Mouse (Mus musculus): Measurements from ENCODE around the gene Gm44511. TPM values are rescaled to one million over a fixed set of nuclear protein-coding genes. Genes with fewer than 3 reads are reported as not detected.
"Not testable (repeated sequence)": the region's sequence is repeated elsewhere in the genome, so short reads cannot be mapped to it uniquely, and the experiment has no call there.

The Gm44511 gene
- polyA plus RNA-seq, 1 experiment: not detected

DNA sequence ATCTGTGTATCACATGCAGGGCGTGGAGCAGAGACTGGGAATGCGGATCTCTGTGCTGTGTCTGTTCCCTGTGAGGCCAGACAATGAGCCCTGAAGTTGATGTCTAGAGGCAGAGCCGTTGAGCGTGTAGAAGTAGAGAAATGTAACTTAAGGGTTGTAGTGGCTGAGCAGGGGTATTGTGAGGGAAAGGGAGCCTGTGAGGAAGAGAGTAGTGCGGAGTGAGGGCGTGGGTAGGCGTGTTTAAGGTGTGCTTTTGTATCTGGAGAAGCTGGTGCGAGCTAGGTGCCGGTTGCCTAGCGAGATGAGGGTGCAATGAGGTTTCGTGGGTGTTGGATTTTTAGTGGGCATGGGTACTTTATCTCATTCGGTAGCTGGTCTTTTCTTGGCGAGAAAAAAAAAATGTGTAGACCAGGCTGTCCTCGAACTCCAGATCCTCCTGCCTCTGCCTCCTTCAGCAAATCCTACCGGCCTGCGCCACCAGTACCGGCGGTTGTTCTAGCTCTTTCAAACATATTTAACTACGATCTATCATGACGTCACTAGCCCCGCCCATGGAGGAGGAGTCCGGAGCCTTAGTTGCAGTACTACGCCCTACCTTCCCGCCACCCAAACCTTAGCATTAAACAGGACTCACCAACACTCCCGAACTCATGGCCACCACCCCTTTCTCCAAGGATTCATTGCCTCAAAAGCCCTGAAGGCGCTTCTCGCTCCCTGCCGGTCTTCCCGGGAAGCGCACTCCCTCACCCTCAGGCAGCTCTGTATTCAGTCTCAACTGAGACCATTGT is 62.2 kb downstream of the Gm44511 start:
- DNase-seq (ENCODE audit: extremely low spot score in 1 of 2, low spot score in 1 of 2): peak; percentile 98 to 99

DNA sequence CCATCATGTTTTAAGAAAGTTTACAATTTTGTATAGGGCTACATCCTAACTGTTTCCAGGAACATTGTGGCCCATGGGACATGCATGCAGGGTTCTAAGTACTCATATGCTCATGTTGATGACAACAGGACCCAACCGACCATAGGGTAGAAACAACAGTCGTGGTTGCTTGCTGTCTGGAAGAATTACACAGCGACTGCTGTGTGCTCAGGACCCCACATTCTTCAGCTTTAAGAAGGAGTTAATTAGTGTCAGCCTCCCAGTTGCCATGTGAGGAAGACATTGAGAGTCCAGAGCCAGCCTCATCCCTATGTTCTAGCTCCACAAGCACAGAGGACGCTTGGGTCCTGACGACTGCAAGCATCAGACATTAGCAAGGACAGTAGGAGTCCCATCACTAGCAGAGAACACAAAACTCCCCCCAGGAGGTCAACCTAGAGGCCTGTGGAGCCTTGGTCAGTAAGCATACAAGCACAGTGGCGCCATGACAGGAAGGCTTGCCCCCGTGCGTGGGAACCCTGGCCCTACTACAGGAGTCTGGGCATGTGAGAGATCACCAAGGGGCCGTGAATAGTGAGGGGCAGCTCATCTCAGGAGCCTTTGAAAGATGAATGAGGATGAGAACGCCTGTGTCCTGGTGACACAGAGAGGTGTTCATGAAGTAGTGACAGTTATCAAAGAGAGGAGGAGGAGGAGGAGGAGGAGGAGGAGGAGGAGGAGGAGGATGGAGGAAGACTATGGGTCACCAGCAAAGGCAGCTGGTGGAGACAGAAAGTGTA is 63.0 kb downstream of the Gm44511 start:
- not testable (repeated sequence) for DNase-seq (ENCODE audit: extremely low spot score in 1 of 2, low spot score in 1 of 2)

DNA sequence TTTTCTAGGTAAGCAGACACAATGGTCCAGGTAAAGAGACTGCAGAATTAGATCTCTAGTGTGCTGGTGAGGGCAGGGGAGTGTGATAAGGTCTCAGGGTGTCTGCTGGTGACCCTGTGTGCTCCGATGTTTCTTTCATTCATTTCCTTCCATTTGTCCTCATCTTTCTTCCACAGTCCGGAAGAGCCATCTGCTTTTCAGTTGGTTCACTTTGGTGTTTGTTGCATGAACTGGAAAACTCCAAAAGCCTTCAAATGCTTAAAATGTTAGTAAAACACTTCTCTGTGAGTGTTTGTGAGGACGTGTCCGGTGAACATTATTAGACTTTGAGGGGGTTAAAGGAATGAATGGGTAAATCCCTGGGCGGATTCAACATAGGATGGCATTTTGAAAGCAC is 65.0 kb downstream of the Gm44511 start:
- DNase-seq (ENCODE audit: extremely low spot score in 1 of 2, low spot score in 1 of 2): no peak

DNA sequence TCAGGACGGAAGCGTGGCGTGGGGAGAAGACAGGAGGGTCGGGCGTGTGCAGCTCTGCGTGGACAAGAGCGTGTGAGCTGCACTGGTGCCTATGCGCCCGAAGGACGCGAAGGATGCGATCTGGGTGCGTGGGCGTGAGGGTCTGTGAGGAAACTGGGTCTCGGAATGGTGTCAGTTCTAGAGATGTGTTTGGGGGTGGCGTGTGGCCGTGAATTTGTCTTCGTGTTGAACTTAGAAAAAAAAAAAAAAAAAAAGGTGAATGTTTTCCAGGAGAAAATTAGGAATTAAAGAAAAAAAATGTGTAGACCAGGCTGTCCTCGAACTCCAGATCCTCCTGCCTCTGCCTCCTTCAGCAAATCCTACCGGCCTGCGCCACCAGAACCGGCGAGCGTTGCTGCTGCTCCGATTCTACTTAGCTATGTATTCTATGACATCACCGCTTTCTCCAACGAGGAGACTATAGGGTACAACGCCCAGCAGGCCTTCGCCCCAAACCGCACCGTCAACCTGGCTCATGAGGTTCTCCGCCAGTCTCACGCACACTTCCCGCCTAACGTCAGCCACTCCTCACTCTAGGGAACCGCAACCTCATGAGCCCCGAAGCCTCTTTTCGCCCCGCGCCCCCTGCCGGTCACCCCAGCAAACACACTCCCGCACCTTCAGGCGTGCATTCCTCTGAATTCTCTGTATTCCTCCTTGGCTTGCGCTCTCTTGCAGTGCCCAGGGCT is 65.5 kb downstream of the Gm44511 start:
- peak; percentile 87 to 96 for DNase-seq (ENCODE audit: extremely low spot score in 1 of 2, low spot score in 1 of 2)

DNA sequence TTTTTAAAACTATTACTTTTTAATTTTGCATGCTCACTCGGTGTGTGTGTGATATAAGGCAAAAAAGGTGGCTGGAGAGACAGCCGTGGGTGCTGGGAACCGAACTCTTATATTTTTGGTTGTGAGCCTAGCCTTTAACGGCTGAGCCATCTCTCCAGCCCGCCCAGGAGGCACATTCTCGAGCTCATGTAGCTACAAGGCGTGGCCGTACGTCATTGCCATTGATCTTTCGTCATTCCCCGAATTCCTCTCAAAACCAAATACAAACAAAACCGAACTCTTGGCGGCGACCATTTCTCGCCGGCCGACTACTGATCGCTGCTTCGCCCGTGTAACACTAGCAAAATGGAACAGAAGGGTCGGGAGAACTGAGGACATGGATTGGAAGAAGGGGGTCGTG is 66.1 kb downstream of the Gm44511 start:
- peak; percentile 88 to 98 for DNase-seq (ENCODE audit: extremely low spot score in 1 of 2, low spot score in 1 of 2)

DNA sequence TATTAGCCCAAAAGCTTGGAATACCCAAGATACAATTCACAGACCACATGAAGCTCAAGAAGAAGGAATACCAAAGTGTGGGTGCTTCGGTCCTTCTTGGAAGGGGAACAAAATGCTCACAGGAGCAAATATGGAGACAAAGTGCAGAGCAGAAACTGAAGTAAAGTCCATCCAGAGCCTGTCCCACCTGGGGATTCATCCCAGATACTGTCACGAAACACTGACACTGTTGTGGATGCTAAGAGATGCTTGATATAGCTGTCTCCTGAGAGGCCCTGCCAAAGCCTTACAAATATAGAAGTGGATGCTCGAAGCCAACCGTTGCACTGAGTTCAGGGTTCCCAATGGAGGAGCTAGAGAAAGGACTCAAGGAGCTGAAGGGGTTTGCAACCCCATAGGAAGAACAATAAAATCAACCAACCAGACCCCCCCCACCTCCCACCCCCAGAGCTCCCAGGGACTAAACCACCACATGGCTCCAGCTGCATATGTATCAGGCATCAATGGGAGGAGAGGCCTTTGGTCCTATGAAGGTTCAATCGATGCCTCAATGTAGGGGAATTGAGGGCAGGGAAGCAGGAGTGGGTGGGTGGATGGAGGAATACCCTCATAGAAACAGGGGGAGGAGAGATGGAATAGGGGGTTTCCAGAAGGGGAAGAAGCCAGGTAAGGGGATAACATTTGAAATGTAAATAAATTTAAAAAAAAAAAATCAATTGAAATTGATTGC is 66.7 kb downstream of the Gm44511 start:
- DNase-seq (ENCODE audit: extremely low spot score in 1 of 2, low spot score in 1 of 2): no peak

DNA sequence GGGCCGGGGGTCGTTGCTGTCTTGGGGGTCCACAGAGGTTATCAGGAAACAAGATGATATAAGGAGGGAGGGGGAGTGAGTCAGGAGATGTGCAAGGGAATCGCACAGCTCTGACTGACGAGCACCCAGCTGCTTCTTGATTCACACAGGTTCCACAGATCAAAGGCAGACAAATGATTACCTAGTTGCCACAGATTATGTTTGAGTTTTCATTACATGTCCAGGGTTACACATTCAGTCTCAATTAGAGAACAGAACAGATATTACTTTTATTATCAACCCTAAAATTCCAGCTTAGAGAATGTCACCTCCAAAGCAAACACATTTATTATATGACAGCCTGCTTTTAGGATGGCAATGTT is 70.7 kb downstream of the Gm44511 start:
- not testable (repeated sequence) for DNase-seq (ENCODE audit: extremely low spot score in 1 of 2, low spot score in 1 of 2)

DNA sequence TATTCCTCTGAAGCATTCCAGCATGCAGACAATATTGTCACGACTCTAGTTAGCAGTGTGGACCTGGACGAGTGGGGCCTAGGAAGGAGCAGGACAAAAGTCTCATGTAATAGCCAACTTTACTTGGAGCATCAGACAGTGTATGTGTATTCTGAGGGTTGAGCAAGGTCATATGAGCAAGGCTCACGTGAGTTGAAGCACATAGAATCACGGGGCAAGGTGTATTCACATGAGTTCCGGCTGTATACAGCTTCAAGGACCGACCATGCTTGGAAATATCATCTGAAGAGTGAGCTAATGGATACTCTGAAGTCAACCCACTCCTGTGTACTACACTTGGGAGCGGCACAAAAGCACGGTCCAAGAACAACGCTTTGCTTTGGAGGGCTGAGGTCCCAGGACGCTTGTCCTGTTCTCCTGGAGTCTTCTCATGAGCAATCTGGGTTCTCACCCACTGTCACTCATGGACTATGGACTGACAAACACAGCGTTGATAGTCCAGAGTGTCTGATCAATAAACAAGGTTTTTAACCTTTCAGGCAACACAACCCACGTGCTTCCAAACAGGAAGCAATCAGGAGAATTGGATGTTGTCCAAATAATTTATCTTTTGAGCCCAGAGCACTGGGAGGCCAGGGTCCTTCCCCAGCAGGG is 71.2 kb downstream of the Gm44511 start:
- DNase-seq (ENCODE audit: extremely low spot score in 1 of 2, low spot score in 1 of 2): not testable (repeated sequence)

DNA sequence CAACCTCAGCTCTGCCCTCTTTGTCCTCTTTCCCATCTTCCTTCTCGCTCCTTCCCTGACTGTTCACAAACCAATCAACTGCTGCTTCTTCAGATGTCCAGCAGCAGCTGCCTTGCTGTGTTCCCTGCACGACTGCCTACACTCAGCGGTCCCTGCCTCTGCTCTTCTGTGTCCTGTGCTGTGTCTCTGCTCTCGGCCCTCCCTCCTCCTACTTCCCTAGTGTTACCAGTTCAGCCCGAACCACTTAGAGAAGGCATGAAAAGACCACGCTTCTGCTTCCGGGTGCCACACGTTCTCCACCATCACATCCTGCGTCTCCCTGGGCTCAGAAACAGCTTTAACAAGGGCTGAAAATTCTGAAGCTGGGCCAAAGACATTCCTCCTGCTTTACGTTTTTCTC is 71.8 kb downstream of the Gm44511 start:
- DNase-seq (ENCODE audit: extremely low spot score in 1 of 2, low spot score in 1 of 2): peak in 1 of 2 experiments; percentile 39

DNA sequence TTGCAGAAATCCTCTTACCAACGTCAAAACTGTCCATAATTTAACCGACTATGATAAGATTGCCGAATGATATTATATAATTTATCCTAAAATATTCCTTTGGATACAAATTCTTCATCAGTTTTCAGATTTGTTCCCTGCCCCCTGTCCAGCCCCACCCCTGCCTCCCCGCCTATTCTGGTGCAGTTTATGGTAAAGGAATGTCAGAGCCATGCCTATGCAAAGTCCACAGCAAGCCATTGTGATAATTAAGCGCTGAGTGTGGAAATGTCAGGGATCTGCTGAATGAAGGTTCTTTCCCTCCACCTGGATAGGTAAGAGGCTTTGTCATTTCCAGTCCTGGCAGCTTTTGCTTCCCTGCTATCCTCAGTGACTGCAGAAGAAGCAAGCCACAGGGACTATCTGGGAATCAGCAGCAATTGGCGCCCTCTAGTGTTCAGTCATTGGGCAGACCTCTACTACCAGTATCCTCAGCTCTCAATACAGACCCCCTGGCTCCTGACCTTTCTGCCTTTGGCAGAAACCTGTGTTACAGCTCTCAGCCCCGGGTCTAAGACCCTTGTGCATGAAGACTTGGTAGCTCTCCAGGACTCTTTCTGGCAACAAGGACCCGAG is 72.4 kb downstream of the Gm44511 start:
- peak; percentile 82 to 97 for DNase-seq (ENCODE audit: extremely low spot score in 1 of 2, low spot score in 1 of 2)

DNA sequence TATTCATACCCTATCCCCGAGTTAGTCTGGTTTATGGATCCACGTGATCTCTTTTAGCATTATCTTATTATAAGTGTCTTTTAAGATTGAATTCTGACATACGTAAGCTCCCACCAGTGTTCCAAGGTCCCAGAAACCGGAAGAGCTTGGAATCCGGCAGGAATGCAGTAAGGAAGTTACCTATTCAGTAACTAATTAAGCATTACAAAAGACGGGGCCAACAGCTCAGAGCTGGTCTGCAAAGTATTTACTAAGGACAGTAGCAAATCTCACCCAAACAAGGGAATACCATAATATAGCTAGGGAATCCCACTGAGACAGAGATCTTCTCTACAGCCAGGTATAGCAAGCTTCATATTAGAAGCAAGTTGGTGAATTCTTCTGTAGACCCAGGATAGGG is 79.1 kb downstream of the Gm44511 start:
- not testable (repeated sequence) for DNase-seq (ENCODE audit: extremely low spot score in 1 of 2, low spot score in 1 of 2)

DNA sequence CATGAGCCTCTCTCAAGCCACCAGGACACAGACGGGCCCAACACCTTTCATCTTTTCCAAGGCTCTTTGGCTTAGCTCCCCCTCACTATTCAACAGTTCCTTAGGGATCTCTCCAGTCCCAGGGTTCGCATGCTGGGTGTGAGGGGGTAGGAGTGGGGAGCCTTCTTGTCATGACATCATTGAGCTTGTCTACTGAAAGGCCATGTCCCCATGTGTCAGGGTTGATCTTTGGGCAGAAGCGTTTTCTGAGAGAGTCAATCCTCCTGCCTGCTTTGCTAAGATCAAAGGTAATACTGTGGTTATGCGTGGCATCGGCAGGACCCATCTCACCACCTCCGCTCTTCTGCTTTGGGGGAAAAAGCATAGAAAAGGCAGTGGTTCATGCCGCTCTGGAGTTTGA is 88.7 kb downstream of the Gm44511 start:
- no peak for DNase-seq (ENCODE audit: extremely low spot score in 1 of 2, low spot score in 1 of 2)

DNA sequence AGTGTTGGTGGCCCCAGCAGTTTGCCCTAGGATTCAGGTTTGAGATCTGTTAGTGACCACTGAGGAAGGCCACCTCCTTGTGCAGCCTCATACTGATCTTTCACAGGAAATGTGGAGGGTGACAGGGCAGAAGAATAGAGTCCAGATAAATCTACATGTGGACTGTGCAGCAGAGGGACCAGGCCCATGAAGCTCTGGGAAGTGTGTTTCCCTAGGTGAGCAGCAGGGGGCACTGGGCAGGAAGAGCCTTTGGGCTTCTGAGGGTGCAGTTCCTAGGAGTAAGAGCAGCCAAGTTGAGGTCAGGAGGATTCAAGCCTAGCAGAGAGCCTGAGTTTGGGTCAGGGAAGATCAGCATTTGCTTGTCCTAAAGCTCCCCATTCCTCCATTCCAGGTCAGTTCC is 90.0 kb downstream of the Gm44511 start:
- peak in 1 of 2 experiments; percentile 19 for DNase-seq (ENCODE audit: extremely low spot score in 1 of 2, low spot score in 1 of 2)

DNA sequence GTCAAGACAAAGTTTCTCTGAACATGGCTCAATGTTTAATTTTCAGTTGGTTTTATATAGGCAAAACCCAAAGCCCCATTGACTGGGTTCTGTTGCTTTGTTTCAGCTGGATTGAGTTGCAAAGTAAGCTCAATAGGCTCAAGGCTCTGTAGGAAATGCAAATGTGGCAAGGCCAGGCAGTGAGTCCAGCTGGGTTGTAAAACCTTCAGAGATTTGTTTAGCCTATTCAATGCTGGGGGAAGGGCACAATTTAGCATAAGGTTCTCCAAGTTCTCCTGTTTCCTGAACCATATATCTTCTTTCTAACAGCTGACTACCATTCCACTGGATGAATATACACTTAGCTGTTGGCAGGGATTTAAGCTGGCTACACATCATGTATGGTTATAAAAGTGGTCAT is 91.2 kb downstream of the Gm44511 start:
- DNase-seq (ENCODE audit: extremely low spot score in 1 of 2, low spot score in 1 of 2): no peak

DNA sequence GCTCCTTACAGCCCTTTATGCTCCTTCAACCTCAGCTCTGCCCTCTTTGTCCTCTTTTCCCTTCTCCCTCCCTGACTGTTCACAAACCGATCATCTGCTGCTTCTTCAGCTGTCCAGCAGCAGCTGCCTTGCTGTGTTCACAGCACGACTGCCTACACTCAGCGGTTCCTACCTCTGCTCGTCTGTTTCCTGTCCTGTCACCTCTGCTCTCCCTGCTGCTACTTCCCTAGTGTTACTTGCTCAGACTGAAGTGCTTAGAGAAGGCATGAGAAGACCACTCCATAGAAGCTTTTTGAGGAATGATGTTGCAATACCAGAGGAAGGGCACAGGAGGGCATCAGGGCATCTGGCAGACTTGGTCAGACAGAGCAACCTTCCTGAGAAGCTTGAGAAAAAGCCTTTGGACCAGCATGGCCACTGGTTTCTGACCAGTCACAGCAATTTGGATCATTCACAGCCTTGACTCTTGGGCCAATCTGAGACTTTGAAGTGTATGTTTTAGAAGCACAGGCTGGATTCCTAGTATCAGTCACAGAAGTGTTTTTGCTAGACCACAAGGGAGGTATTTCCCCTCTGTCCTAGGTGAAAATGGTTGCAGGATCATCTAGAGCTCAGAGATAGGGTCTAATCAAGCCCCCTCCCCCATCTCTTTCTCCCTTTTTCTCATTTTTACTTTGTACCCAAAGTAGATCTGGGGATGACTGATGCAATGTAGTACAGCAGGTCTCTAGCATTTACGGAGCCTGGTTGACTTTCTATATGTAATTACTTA is 92.0 kb downstream of the Gm44511 start:
- DNase-seq (ENCODE audit: extremely low spot score in 1 of 2, low spot score in 1 of 2): no peak

DNA sequence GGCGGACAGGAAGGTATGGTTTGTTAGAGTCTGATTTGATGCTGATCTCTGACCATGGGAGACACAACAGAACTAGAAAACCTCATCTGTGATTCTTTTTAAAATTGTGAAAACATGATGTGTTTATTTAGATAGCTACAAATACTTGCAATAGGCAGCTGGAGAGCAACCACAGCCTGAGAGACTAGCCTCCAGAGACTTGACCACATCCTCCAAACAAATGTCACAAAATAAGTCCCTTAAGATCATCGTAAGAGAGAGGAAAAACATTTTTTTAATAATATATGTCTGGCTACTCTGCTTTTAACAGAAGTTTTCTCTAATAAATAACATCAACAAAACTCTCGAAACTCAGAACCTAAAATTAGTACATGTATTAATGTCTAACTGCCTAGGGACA is 94.1 kb downstream of the Gm44511 start:
- no peak for DNase-seq (ENCODE audit: extremely low spot score in 1 of 2, low spot score in 1 of 2)
